Mouse (Mus musculus): ENCODE measurements around the gene Ror1. TPM values are rescaled to one million over a fixed set of nuclear protein-coding genes. Genes with fewer than 3 reads are reported as not detected.

Ror1 gene
- polyA plus RNA-seq, 1 experiment = 2.6 TPM

DNA sequence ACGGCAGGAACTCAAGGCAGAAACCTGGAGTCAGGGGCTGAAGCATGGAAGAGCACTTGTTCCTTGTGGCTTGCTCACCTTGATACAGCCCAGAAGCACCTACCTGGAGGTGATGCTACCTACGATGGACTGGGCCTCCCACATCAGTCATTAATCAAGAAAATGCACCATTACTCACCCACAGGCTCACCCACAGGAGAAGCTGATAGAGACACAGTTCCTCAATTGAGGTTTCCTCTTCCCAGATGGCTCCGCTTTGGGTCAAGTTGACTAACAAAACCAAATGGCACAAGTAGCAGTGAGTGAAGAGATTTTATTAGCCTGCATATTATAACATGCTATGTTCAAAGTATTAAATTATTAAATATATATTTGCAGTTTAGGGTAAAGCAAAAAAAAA is 392.9 kb downstream of the Ror1 start:
- no peaks in the 10 kb centered on the region for H3K4me1 ChIP-seq (ENCODE audit: control insufficient read depth, insufficient read depth, low read length)
- WGBS = 74% methylated on average over 3 of the region's 3 CpGs
- no peak for DNase-seq
- TF ChIP-seq CTCF (IDR thresholded peaks at IDR 0.05; ENCODE audit: insufficient read depth, low read length) (no peak), POLR2A (IDR thresholded peaks at IDR 0.05; ENCODE audit: borderline replicate concordance, extremely low read depth, low read depth, low read length) (no peak)
- no peak overlapping the region for H3K4me3 ChIP-seq (replicated peaks; ENCODE audit: extremely low read depth, low read depth, low read length)

Other genes starting within 250 kb of the Ror1 start
- gene Pgm1, start 166.4 kb upstream of the Ror1 start, polyA plus RNA-seq (2012; rRNA removed) = 31.4 and 45.2 TPM in 2 replicates
- 0.38 and 0.52 TPM in 2 replicates for gene Itgb3bp, start 166.0 kb upstream of the Ror1 start, polyA plus RNA-seq (2012; rRNA removed)

All from lung, adult 2 months (tissue).